Mouse (Mus musculus) kidney, postnatal 14 days (tissue): ENCODE measurements around the gene Fam219a.
A peak's percentile ranks its signal among the peaks of the same experiment; 100 is the strongest.

Experiments used
- DNase-seq: peaks from one replicate; pipeline ENCODE4 v3.0.0; 2022; ENCODE audit warnings: mixed read lengths

Fam219a gene

DNA sequence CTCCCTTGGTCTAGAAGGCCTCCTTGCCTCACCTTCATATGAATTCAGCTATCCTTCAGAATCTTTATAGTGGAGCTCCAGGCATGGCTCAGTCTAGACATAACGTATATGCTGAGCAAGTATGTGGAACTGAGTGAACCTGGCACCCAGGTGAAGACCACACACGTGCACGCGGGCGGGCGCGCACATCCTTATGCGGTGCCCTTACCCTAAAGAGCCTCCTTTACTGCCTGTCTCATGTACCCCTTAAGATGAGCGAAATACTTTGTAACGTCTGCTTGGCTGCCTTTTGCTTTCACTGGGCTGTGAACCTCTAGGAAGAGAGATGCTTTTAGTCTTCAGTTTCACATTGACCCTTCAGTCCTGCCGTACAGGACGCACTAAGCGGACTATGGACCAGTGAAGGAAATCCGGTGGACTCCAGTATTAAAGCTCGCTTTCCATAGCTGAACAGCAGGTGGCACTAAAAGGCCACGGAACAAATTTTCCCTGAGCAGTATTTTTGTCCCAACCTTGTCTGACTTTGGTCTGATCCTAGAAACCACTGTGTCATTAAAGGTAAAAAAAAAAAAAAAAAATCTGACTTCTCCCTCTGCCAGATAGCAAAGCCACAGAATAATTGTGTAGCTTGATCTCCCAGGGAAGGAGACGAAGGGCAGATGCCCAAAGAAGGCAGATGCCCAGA, 100.8 kb downstream of the Fam219a start:
- DNase-seq, result peak; percentile 81
